Mouse (Mus musculus): ENCODE data around the gene Rhot1. TPM values are rescaled to one million over a fixed set of nuclear protein-coding genes. Genes with fewer than 3 reads are reported as not detected.
"Not testable (repeated sequence)": the region's sequence is repeated elsewhere in the genome, so short reads cannot be mapped to it uniquely, and the experiment has no call there.

The Rhot1 gene
- polyA plus RNA-seq, 1 experiment from 2014 or later = 60.5 TPM

GRCm38 (mm10) chr11:80178316-80178715 is 30.5 kb upstream of the Rhot1 start:
- H3K4me3 ChIP-seq = no peak overlapping the region

DNA sequence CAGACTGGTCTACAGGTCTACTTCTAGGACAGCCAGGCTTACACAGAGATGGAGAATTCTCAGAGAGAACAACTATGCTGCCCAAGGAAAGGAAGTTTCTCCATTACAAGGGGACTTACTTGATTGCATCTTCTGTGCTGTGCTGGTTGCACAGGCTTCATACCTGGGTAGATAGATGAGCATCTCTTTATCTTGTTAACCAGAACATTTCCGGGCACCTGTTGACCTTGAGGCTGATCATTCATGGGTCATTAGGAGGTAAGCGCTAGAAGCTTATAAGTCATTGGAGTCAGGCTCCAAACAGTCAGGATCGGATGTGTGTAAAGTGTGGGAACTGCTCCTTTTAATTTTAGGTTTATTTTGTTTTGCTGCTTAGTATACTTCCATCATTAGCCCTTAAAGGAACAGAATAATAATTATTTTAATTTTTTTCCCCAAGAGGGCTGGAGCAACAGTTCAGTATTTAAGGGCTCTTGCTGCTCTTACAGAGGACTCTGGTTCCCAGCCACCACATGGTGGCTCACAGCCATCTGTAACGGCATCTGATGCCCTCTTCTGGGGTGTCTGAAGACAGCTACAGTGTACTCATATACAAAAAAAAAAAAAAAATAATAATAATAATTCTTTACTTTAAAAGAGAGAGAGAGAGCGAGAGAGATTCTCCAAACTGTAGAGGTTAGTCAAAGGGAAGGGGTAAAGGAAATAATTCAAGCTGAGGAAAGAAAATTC is 27.6 kb upstream of the Rhot1 start:
- no peaks in the 10 kb centered on the region for H3K36me3 ChIP-seq (ENCODE audit: poor library complexity, severe bottlenecking)
- WGBS = 79% methylated on average over 5 of the region's 5 CpGs
- no peaks in the 10 kb centered on the region for H3K27me3 ChIP-seq

More at GRCm38 (mm10) chr11:80178316-80178715, 30.5 kb upstream of the Rhot1 start:
- no peaks in the 10 kb centered on the region for H3K9me3 ChIP-seq (replicated peaks)
- H3K27ac ChIP-seq = no peak overlapping the region
- no peak for ATAC-seq
- H3K4me2 ChIP-seq = no peak overlapping the region
- H3K9ac ChIP-seq = no peak overlapping the region
- no peaks in the 10 kb centered on the region for H3K27me3 ChIP-seq
- H3K36me3 ChIP-seq (ENCODE audit: poor library complexity, severe bottlenecking) = no peaks in the 10 kb centered on the region
- H3K4me1 ChIP-seq = no peaks in the 10 kb centered on the region
- 85% methylated on average over 8 of the region's 8 CpGs for WGBS

DNA sequence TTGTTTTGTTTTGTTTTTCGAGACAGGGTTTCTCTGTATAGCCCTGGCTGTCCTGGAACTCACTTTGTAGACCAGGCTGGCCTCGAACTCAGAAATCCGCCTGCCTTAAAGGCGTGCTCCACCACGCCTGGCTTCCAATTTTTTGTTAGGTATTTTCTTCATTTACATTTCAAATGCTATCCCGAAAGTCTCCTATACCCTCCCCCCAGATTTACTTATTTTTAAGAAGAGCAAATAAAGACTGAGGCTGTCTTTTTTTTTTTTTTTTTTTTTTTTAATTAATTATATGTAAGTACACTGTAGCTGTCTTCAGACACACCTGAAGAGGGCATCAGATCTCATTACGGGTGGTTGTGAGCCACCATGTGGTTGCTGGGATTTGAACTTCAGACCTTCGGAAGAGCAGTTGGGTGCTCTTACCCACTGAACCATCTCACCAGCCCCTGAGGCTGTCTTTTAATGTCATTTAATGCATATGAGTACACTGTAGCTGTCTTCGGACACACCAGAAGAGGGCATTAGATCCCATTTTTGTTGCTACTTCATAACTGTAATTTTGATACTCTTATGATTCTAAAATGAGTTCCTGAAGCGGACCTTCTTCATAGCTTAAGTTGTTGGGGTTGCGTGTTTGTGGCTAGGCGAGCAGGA is 25.6 kb upstream of the Rhot1 start:
- Histone ChIP-seq H3K4me2 (peak overlapping the region; percentile 76), H3K4me3 (peak overlapping the region; percentile 51), H3K9ac (peak overlapping the region; percentile 65)
- 41% methylated on average over 12 of the region's 12 CpGs for WGBS
- not testable (repeated sequence) for ATAC-seq; H3K9me3 ChIP-seq (replicated peaks); H3K4me1 ChIP-seq; H3K36me3 ChIP-seq (ENCODE audit: poor library complexity, severe bottlenecking); H3K27me3 ChIP-seq; H3K27ac ChIP-seq

More for the DNA sequence above, 27.6 kb upstream of the Rhot1 start:
- no peak overlapping the region for H3K4me3 ChIP-seq
- H3K4me1 ChIP-seq = no peaks in the 10 kb centered on the region
- H3K9ac ChIP-seq = no peak overlapping the region
- no peak overlapping the region for H3K4me2 ChIP-seq
- H3K27ac ChIP-seq = no peak overlapping the region
- no peaks in the 10 kb centered on the region for H3K9me3 ChIP-seq (replicated peaks)
- no peak for ATAC-seq

DNA sequence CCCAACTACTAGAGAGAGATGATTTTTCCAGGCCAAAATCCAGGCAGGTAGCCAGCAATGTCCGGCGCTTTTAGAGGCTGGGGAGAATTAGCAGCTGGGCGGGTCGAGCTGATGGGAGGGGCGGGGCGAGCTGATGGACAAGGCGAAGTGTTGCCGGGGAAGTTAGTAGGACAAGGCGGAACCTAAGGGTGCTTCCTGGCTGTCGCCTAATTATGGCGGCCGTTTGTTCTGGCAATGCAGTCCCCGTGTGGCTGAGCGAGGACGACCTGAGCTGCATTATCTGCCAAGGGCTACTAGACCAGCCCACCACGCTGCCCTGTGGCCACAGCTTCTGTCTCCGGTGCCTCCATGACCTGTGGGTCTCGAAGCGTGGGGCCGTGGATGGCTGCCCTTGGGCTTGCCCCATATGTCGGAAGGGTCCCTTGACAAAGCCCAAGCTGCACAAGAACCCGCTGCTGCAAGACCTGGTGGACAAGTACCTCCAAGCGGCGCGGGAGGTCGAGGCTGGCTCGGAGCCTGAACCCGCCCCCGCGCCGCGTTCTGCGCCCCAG is 25.0 kb upstream of the Rhot1 start, which contains the start of gene Rnf135:
Gene Rnf135, plus strand, starts transcription at position 147 of the 551 bp plus-strand sequence.
- no peak within 1 kb of the TSS for H3K27ac ChIP-seq
- H3K4me2 ChIP-seq = peak within 1 kb of the TSS; percentile 76
- H3K4me3 ChIP-seq = peak within 1 kb of the TSS; percentile 51
- no peaks in the 10 kb centered on the region for H3K9me3 ChIP-seq (replicated peaks)
- 2% methylated on average over 33 of the region's 33 CpGs for WGBS
- peak; percentile 65; the same call in 1 of the 2 replicates for ATAC-seq
- peak within 1 kb of the TSS; percentile 65 for H3K9ac ChIP-seq
- H3K4me1 ChIP-seq = no peaks in the 10 kb centered on the region
- H3K36me3 ChIP-seq (ENCODE audit: poor library complexity, severe bottlenecking) = no peaks in the 10 kb centered on the region
- no peaks in the 10 kb centered on the region for H3K27me3 ChIP-seq

GRCm38 (mm10) chr11:80184531-80185071 is 24.2 kb upstream of the Rhot1 start:
- no peaks in the 10 kb centered on the region for H3K9me3 ChIP-seq (replicated peaks)
- no peak for ATAC-seq
- H3K36me3 ChIP-seq (ENCODE audit: poor library complexity, severe bottlenecking) = no peaks in the 10 kb centered on the region
- no peak overlapping the region for H3K9ac ChIP-seq
- H3K4me1 ChIP-seq = no peaks in the 10 kb centered on the region
- 0 out of 2 replicates have a peak overlapping the region, but pooled peaks have one; percentile 51 for H3K4me3 ChIP-seq
- WGBS = 89% methylated on average over 6 of the region's 6 CpGs
- peak overlapping the region; percentile 76; the same call in 1 of the 2 replicates for H3K4me2 ChIP-seq
- H3K27me3 ChIP-seq = no peaks in the 10 kb centered on the region
- H3K27ac ChIP-seq = no peak overlapping the region

- H3K4me1 ChIP-seq; H3K9ac ChIP-seq; H3K4me3 ChIP-seq; H3K9me3 ChIP-seq (replicated peaks); H3K27me3 ChIP-seq; H3K36me3 ChIP-seq (ENCODE audit: poor library complexity, severe bottlenecking); ATAC-seq; H3K4me2 ChIP-seq; H3K27ac ChIP-seq: not testable (repeated sequence)
- WGBS = 51% methylated on average over 5 of the region's 5 CpGs
Observed at GRCm38 (mm10) chr11:80185441-80185976, 23.3 kb upstream of the Rhot1 start.

GRCm38 (mm10) chr11:80190280-80190679 is 18.5 kb upstream of the Rhot1 start:
- no peaks in the 10 kb centered on the region for H3K27me3 ChIP-seq
- no peak overlapping the region for H3K4me3 ChIP-seq
- H3K9ac ChIP-seq = no peak overlapping the region
- 80% methylated on average over 4 of the region's 4 CpGs for WGBS
- no peak for ATAC-seq
- no peaks in the 10 kb centered on the region for H3K36me3 ChIP-seq (ENCODE audit: poor library complexity, severe bottlenecking)
- no peak overlapping the region for H3K4me2 ChIP-seq
- H3K27ac ChIP-seq = no peak overlapping the region
- H3K9me3 ChIP-seq (replicated peaks) = no peaks in the 10 kb centered on the region
- H3K4me1 ChIP-seq = no peaks in the 10 kb centered on the region

DNA sequence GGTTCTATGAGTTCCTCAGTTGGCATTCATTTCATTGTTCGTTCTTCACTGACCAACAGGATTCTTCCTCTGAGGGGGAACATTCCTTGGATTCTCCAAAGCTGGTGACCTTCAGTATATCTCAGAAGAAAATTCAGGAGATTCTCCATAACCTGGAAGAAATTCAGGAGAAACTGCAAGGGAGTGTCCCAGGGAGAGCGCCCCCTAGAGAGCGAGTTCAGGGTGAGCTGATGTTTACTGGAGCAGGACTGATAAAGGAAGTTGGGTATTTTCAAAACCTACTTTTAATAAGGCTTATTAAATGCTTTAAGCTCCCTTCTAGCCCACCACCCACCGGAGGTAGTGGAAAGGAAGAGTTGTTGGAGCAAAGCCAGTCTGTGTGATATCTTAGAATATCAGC is 15.0 kb upstream of the Rhot1 start:
- no peak for ATAC-seq
- Histone ChIP-seq H3K4me1 (no peaks in the 10 kb centered on the region), H3K27ac (no peak overlapping the region), H3K36me3 (ENCODE audit: poor library complexity, severe bottlenecking) (no peaks in the 10 kb centered on the region), H3K9me3 (replicated peaks) (no peaks in the 10 kb centered on the region), H3K9ac (no peak overlapping the region), H3K27me3 (no peaks in the 10 kb centered on the region), H3K4me2 (no peak overlapping the region), H3K4me3 (no peak overlapping the region)
- WGBS = 73% methylated on average over 4 of the region's 4 CpGs

DNA sequence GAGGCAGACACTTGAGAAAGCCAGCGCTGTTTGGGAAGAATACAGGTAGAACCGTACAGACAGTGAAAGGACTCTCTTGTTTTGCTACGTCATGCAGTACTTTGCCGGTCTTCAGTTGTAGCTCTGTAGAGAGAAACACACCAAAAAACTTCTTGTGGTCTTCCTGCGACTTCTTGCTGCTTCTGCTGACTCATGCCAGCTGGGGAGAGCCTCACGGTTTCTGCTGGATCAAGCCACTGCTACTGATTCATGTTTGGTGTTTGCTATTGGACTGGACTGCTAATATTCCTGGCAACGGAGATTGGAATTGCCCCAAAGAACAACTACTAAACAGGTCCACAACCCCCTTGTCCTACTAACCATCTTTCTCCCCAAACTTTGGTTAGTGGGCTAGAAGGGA is 12.5 kb upstream of the Rhot1 start:
- H3K27me3 ChIP-seq = no peaks in the 10 kb centered on the region

DNA sequence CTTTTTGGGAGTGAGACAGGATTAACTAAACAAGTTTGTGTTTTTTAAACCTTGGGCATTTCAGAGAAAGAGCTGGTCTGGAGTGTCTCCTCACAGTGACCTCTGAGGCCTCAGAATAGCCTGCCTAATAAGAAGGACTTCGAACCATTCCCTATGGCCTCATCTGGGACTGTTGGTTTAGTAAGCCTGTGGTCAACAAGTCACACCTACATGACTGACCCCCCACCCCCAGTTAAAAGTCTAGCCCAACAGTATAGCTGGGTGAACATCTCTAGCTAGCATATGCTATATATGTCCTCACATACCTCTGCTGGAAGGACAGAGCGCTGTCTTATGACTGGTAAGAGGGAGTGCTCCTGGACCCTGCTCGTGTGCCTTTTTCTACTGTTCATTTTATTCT is 9.5 kb upstream of the Rhot1 start:
- no peak for ATAC-seq
- WGBS = 89% methylated on average over 3 of the region's 3 CpGs

More for the DNA sequence above, 12.5 kb upstream of the Rhot1 start:
- no peak for ATAC-seq
- Histone ChIP-seq H3K36me3 (ENCODE audit: poor library complexity, severe bottlenecking) (no peaks in the 10 kb centered on the region), H3K9ac (no peak overlapping the region), H3K9me3 (replicated peaks) (no peaks in the 10 kb centered on the region), H3K4me1 (no peaks in the 10 kb centered on the region), H3K27ac (no peak overlapping the region), H3K4me2 (no peak overlapping the region), H3K4me3 (no peak overlapping the region)
- WGBS = 83% methylated on average over 7 of the region's 7 CpGs

DNA sequence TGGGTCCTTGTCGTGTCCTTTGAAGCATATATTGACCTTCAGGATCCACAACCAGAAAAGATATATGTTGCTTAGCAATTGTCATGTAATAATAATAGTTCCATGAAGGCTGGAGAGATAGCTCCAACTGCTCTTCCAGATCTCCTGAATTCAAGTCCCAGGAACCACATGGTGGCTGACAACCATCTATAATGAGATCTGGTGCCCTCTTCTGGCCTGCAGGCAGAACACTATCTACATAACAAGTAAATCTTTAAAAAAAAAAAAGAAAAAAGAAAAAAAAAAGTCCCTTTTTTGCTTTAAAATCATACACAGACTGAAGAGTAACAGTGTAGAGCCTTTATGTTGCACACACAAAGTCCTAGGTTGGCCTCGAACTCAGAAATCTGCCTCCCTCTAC is 9.0 kb upstream of the Rhot1 start:
- Histone ChIP-seq H3K4me2 (no peak overlapping the region), H3K27me3 (no peaks in the 10 kb centered on the region), H3K9me3 (replicated peaks) (no peaks in the 10 kb centered on the region), H3K27ac (no peak overlapping the region), H3K36me3 (ENCODE audit: poor library complexity, severe bottlenecking) (no peaks in the 10 kb centered on the region), H3K9ac (no peak overlapping the region), H3K4me1 (no peaks in the 10 kb centered on the region), H3K4me3 (no peak overlapping the region)
- WGBS = 95% methylated on average over 2 of the region's 2 CpGs
- ATAC-seq = no peak

More for the DNA sequence above, 9.5 kb upstream of the Rhot1 start:
- Histone ChIP-seq H3K9me3 (replicated peaks) (no peaks in the 10 kb centered on the region), H3K4me3 (no peak overlapping the region), H3K27ac (no peak overlapping the region), H3K4me2 (no peak overlapping the region), H3K27me3 (no peaks in the 10 kb centered on the region), H3K4me1 (no peaks in the 10 kb centered on the region), H3K9ac (no peak overlapping the region), H3K36me3 (ENCODE audit: poor library complexity, severe bottlenecking) (no peaks in the 10 kb centered on the region)

DNA sequence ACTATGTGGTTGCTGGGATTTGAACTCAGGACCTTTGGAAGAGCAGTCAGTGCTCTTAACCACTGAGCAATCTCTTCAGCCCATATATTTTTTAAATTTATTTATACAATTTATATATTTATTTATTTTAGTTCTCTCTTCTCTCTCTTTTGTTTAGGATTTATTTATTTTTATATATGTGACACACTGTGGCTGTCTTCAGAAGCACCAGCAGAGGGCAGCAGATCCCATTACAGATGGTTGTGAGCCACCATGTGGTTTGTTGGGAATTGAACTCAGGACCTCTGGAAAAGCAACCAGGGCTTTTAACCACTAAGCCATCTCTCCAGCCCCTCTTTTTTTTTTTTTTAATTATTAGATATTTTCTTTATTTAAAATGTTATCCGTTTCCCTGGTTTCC is 8.5 kb upstream of the Rhot1 start:
- H3K36me3 ChIP-seq (ENCODE audit: poor library complexity, severe bottlenecking) = no peaks in the 10 kb centered on the region
- H3K4me3 ChIP-seq = no peak overlapping the region
- no peaks in the 10 kb centered on the region for H3K27me3 ChIP-seq
- no peak overlapping the region for H3K4me2 ChIP-seq
- no peak overlapping the region for H3K9ac ChIP-seq
- no peak overlapping the region for H3K27ac ChIP-seq
- ATAC-seq = no peak
- H3K4me1 ChIP-seq = no peaks in the 10 kb centered on the region
- whole genome bisulfite sequencing = 54% methylated on average over 1 of the region's 1 CpGs
- H3K9me3 ChIP-seq (replicated peaks) = no peaks in the 10 kb centered on the region

Data from forebrain, embryonic 13.5 days (tissue).